Mouse (Mus musculus) c-Kit-positive CD71-positive TER-119-positive erythroid progenitor cells, embryonic 14.5 days (primary cell): ENCODE data around the gene Kcnk10.

Experiments used
- DNase-seq: peaks from one replicate; pipeline ENCODE4 v3.0.0-alpha.2; 2013; ENCODE audit warnings: low spot score

The Kcnk10 gene

GRCm38 (mm10) chr12:98571896-98572680 lies 6.0 kb downstream of the Kcnk10 start:
- no peak for DNase-seq

GRCm38 (mm10) chr12:98569380-98569779 lies 8.7 kb downstream of the Kcnk10 start:
- DNase-seq, result no peak

GRCm38 (mm10) chr12:98567877-98568276 lies 10.2 kb downstream of the Kcnk10 start:
- DNase-seq, result no peak

- no peak for DNase-seq
Measured at GRCm38 (mm10) chr12:98564383-98564782, 13.7 kb downstream of the Kcnk10 start.

- no peak for DNase-seq
Measured at GRCm38 (mm10) chr12:98563261-98563660, 14.8 kb downstream of the Kcnk10 start.

- no peak for DNase-seq
Measured at GRCm38 (mm10) chr12:98562341-98562977, 15.7 kb downstream of the Kcnk10 start.

GRCm38 (mm10) chr12:98560038-98560437 lies 18.1 kb downstream of the Kcnk10 start:
- no peak for DNase-seq

- DNase-seq, result no peak
Measured at GRCm38 (mm10) chr12:98557013-98557677, 21.0 kb downstream of the Kcnk10 start.

GRCm38 (mm10) chr12:98549981-98550380 lies 28.1 kb downstream of the Kcnk10 start:
- DNase-seq, result no peak

GRCm38 (mm10) chr12:98548141-98548540 lies 30.0 kb downstream of the Kcnk10 start:
- no peak for DNase-seq

- DNase-seq, result no peak
Measured at GRCm38 (mm10) chr12:98545875-98546274, 32.2 kb downstream of the Kcnk10 start.

- no peak for DNase-seq
Measured at GRCm38 (mm10) chr12:98545251-98545560, 32.9 kb downstream of the Kcnk10 start.

- no peak for DNase-seq
Measured at GRCm38 (mm10) chr12:98544545-98545250, 33.4 kb downstream of the Kcnk10 start.

GRCm38 (mm10) chr12:98536760-98537159 lies 41.4 kb downstream of the Kcnk10 start:
- no peak for DNase-seq

- DNase-seq, result no peak
Measured at GRCm38 (mm10) chr12:98536036-98536435, 42.1 kb downstream of the Kcnk10 start.

GRCm38 (mm10) chr12:98535494-98535901 lies 42.6 kb downstream of the Kcnk10 start:
- no peak for DNase-seq

- no peak for DNase-seq
Measured at GRCm38 (mm10) chr12:98528635-98529034, 49.5 kb downstream of the Kcnk10 start.

- no peak for DNase-seq
Measured at GRCm38 (mm10) chr12:98525361-98525760, 52.7 kb downstream of the Kcnk10 start.

- no peak for DNase-seq
Measured at GRCm38 (mm10) chr12:98524331-98525311, 53.5 kb downstream of the Kcnk10 start.

- DNase-seq, result no peak
Measured at GRCm38 (mm10) chr12:98521311-98521710, 56.8 kb downstream of the Kcnk10 start.

GRCm38 (mm10) chr12:98520568-98520931 lies 57.6 kb downstream of the Kcnk10 start:
- no peak for DNase-seq
